Mouse (Mus musculus): Measurements from ENCODE around the gene Pdss2.

Gene Pdss2

DNA sequence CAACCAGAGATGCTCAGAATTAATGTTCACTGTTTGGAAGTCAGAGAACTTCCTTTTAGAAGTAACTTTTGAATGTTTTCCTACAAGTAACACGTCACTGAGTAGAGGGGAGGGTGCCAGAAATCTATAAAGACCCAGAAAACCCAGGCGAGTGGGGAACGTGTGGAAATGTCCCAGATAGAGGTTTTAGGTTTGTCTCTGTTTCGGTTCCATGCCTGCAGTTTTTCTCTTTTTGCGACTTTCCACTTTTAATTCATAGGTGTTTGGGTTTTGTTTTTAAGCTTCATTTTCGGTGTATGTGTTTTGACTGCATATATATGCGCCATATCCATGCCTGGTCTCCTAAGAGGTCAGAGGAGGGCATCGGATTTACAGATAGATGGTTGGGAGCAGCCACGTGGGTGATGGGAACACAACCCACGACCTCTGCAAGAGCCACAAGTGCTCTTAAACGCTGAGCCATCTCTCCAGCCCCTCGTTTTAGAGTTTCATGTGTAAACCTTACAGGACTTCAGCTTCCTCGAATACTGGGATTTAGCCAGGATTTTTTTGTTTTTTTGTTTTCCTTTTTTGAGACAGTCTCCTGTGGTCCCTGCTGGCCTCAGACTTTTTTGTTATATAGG is 259.1 kb downstream of the Pdss2 start:
- in situ Hi-C loops (cut with MboI, MseI) = no loop called here

- in situ Hi-C loops (cut with MboI, MseI) = no loop called here
Observed at GRCm38 (mm10) chr10:43481179-43481578, 259.9 kb downstream of the Pdss2 start.

- in situ Hi-C loops (cut with MboI, MseI) = no loop called here
Observed at GRCm38 (mm10) chr10:43482021-43482420, 260.7 kb downstream of the Pdss2 start.

DNA sequence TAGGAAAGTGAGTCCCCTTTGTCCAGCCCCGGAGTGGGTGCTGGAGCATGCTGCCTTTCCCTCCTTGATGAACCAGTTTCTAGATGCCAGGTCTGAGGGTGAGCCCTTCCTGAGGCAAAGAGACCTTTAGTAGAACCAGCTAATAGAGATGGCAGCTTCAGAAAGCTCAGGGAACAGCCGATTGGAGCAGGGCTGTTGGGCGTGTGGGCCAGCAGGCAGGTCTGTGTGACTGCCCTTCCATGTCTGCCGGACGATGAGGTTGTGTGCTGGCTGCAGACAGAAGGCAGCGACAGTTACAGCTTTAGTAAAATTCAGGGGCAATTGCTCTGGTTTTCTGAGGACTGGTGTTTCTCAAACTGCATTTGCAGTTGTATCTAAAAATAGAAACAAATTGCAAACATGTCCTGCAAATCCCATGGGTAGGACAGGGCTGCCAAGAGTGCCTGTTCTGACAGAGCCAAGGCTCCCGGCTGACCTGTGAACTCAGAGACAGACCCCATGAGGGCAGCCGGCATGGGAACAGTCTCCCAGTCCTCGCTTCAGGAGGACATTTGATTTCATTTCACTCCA is 262.2 kb downstream of the Pdss2 start:
- in situ Hi-C loops (cut with MboI, MseI) = no loop called here

DNA sequence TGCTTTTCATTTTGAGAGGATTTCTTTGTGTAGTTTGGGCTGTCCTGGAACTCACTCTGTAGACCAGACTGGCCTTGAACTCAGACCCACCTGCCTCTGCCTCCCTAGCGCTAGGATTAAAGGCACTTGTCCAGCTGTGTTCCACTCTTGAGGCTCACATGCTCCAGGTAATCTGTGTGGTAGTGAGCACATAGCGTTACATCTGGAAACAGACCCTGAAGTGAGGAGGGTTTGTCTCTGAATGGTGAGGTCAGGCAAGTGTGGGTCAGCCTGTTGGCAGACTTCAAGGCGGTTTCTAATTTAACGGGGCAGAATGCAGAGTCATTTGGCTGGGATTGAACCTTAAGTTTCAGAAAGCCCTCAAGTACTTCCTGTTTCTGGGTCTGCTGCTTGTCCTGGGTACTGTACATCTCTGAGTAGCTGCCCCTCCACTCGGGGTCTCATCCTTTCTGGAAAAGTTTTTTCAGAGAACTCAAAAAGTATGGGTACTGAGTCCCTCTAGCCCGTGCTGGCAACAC is 264.5 kb downstream of the Pdss2 start:
- in situ Hi-C loops (cut with MboI, MseI) = no loop called here

DNA sequence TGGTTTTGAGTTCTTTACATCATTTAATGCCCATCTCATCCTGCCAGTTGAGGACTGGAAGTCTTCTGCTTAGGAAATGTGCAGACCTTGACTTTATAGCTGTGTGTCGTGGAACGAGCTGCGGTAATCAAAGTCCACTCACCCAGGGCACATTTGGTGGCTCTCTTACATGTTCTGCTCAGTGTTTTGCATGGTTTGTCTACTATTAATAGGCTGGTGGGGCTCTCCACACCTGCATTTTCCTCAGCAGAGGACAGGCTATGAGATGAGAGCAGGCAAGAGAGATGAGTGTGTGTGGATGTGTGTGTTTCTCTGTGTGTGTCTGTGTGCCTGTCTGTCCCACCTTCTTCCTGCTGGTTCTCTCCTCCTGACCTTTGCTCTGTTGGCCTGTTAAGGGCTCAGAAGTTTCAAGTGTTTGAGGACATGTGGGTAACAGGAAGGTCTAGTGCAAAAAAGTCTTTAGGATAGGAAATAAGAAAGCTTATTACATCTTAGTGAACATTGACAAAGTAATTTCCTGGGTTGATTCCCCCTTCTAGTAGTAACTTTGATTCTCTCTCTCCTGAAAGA is 266.2 kb downstream of the Pdss2 start:
- in situ Hi-C loops (cut with MboI, MseI) = no loop called here

DNA sequence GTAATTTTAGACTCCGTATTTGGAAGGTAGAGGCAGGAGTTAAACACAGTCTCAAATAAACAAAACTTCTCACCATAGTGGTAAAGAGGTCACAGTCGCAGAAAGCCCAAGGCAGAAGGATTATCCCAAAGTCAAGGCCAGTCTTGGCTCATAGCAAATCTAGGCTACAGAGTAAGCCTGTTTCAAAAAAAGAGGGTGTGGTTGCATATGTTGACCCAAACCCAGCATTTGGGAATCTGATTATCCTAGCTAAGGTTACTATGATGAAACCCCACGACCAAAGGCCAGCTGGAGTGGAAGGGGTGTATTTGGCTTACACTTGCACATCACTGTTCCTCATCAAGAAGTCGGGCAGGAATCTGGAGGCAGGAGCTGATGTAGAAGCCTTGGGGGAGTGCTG is 267.0 kb downstream of the Pdss2 start:
- in situ Hi-C loops (cut with MboI, MseI) = no loop called here

GRCm38 (mm10) chr10:43489139-43489538 is 267.9 kb downstream of the Pdss2 start:
- in situ Hi-C loops (cut with MboI, MseI) = no loop called here

- in situ Hi-C loops (cut with MboI, MseI) = no loop called here
Observed at GRCm38 (mm10) chr10:43489550-43489949, 268.3 kb downstream of the Pdss2 start.

DNA sequence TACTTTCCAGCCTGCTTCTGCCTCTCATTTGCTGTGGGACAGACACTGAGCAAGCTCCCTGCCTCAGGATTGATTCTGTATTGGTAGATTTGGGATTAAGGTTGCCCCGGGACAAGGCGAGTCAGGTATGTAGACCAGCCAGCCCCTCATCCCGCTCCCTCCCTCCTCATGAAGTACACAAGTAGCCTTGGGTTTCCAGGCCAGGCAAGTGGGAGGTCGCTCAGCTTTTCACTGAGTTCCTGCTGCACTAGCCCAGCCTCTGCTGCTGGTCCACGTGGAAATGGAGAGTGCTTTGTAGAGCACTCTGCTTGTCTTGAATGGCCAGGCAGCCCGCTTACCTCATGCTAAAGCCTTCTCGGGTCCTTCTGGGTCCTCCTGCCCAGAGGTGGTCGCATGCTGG is 268.7 kb downstream of the Pdss2 start:
- in situ Hi-C loops (cut with MboI, MseI) = no loop called here

GRCm38 (mm10) chr10:43490846-43491245 is 269.6 kb downstream of the Pdss2 start:
- in situ Hi-C loops (cut with MboI, MseI) = no loop called here

DNA sequence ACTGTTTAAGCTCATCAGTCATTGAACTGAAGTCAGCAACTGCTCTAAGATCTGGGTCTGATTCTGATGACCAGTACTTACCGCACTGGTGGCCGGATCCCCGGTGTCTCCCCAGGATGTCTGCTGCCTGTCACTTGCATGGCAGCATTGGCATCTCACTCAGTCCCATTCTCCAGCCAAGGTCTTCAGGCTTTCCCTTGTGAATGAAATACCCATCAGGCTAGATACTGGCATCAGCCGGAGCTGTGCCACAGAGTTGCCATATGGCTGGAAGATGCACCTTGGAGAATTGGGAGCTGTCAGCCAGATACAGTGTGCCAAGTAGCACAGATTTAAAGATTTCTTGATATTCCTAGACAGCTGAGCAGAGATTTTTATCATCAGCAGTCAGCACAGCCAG is 281.3 kb downstream of the Pdss2 start:
- in situ Hi-C loops (cut with MboI, MseI) = no loop called here

DNA sequence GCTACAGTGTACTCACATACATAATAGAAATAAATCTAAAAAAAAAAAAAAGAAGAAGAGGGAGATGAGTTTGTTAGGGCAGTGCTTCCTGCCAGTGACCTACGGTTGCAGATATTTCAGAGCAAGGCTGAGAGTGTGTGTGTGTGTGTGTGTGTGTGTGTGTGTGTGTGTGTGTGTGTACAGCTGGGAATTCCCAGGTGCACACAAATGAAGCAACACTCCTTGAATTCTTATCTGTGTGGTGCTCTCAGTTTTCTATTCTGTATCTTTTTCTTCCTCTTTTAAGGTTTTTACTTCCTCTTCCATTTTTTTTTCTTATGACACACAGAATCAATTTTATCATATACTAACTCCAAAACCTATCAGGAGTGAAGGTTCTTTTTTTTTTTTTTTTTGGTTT is 283.0 kb downstream of the Pdss2 start:
- in situ Hi-C loops (cut with MboI, MseI) = no loop called here

GRCm38 (mm10) chr10:43507051-43507450 is 285.8 kb downstream of the Pdss2 start:
- in situ Hi-C loops (cut with MboI, MseI) = no loop called here

- in situ Hi-C loops (cut with MboI, MseI) = no loop called here
Observed at GRCm38 (mm10) chr10:43509228-43509627, 287.9 kb downstream of the Pdss2 start.

- in situ Hi-C loops (cut with MboI, MseI) = no loop called here
Observed at GRCm38 (mm10) chr10:43512976-43513375, 291.7 kb downstream of the Pdss2 start.

All from T-helper 1 cell (primary cell).